In the genomic region with DNA sequence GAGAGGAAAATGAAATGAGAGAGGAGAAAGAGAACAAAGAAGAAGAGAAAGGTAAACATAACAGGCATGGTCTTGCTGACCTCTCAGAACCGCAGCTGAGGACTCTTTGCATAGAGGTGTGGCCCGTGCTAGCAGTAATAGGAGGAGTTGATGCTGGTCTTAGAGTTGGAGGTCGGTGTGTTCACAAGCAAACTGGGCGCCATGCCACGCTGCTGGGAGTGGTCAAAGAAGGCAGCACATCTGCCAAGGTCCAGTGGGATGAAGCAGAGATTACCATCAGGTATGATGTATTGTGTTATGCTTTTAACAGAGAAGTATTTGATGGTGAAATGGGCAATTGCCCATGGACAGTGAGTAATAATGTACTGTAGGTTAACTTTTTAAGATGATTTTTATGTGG, we compare ENCODE assay signal across 25 mouse cellular contexts.
A peak's percentile ranks its signal among the peaks of the same experiment; 100 is the strongest.
DNase-seq lines count a peak whose midpoint lies in the region; ATAC-seq and TF ChIP-seq lines count a peak whose summit lies in the region.
"Had no signal": no experiment of that assay in that cellular context is flagged by ENCODE, and none has a peak within 500 bp of the region (broad histone marks: within the 10 kb centered on the region; RNA-seq: fewer than 3 reads in every experiment).

No protein-coding gene starts in this region.

- DNase-seq in gastrocnemius, postnatal 14 days: peak; percentile 10
- no peak for DNase-seq in gastrocnemius, postnatal 36 days
- DNase-seq in lung, postnatal 36 days: peak; percentile 7
- DNase-seq in lung, postnatal 0 days (ENCODE audit: low spot score): no peak
- peak; percentile 53 for DNase-seq in MN1 (ENCODE audit: low spot score)
- DNase-seq in layer of hippocampus, postnatal 36 days: no peak
- DNase-seq: adrenal gland, postnatal 10 days; cerebellum, adult 11-12 months; gastrocnemius, postnatal 25 days; heart, adult 2 months; heart, postnatal 4 days; liver, embryonic 13.5 days; lung, postnatal 14 days; thymus, postnatal 14 days had no signal

- H3K4me2 ChIP-seq in lung, postnatal 0 days (replicated peaks; ENCODE audit: low read depth, low read length): no peak overlapping the region
- H3K4me2 ChIP-seq: heart, embryonic 12.5 days; hindbrain, embryonic 13.5 days; limb, embryonic 15.5 days; liver, embryonic 13.5 days; midbrain, embryonic 12.5 days; neural tube, embryonic 13.5 days had no signal

- H3K36me3 ChIP-seq in lung, postnatal 0 days (ENCODE audit: insufficient read depth, low read length): peaks cover 22% of the 10 kb centered on the region

- no peak for TF ChIP-seq EP300 in lung, postnatal 0 days (IDR thresholded peaks at IDR 0.05)

- intact Hi-C loops in gastrocnemius, postnatal 14 days (cut with DNase I; ENCODE audit: low total_unique reads): no loop called here
- intact Hi-C loops in gastrocnemius, postnatal 36 days (cut with DNase I): loop anchor here (5.0 to 10.0 kb wide), 2 partner anchors 39 to 303 kb away; no protein-coding TSS in a partner anchor

- H3K27ac ChIP-seq in lung, postnatal 0 days (ENCODE audit: low read length): no peak overlapping the region
- H3K27ac ChIP-seq: heart, adult 2 months; hindbrain, embryonic 13.5 days; limb, embryonic 10.5 days; limb, embryonic 15.5 days; liver, embryonic 13.5 days; midbrain, embryonic 12.5 days; neural tube, embryonic 13.5 days had no signal

- no peak overlapping the region for H3K9ac ChIP-seq in lung, postnatal 0 days (replicated peaks; ENCODE audit: low read depth)
- H3K9ac ChIP-seq: heart, embryonic 12.5 days; hindbrain, embryonic 13.5 days; limb, embryonic 15.5 days; liver, embryonic 13.5 days; midbrain, embryonic 12.5 days; neural tube, embryonic 13.5 days had no signal

- H3K27me3 ChIP-seq in lung, postnatal 0 days (replicated peaks; ENCODE audit: insufficient read depth, low read length): no peaks in the 10 kb centered on the region
- H3K27me3 ChIP-seq: CH12.LX; heart, embryonic 12.5 days; hindbrain, embryonic 13.5 days; limb, embryonic 15.5 days; liver, embryonic 13.5 days; midbrain, embryonic 12.5 days; neural tube, embryonic 13.5 days; Patski had no signal

- no peaks in the 10 kb centered on the region for H3K9me3 ChIP-seq in lung, postnatal 0 days (ENCODE audit: low read length)
- H3K9me3 ChIP-seq: heart, embryonic 12.5 days; hindbrain, embryonic 13.5 days; limb, embryonic 10.5 days; limb, embryonic 15.5 days; liver, embryonic 13.5 days; midbrain, embryonic 12.5 days; neural tube, embryonic 13.5 days had no signal

- H3K4me1 ChIP-seq in lung, postnatal 0 days (ENCODE audit: insufficient read depth, low read depth, low read length): no peaks in the 10 kb centered on the region
- H3K4me1 ChIP-seq: heart, embryonic 12.5 days; hindbrain, embryonic 13.5 days; limb, embryonic 10.5 days; limb, embryonic 15.5 days; liver, embryonic 13.5 days; midbrain, embryonic 12.5 days; neural tube, embryonic 13.5 days had no signal

- no peak for ATAC-seq in lung, postnatal 0 days
- no peak for ATAC-seq in monocyte, adult 5-6 weeks (replicated peaks; ENCODE audit: insufficient number of reproducible peaks, low FRiP score, low TSS enrichment, poor library complexity, severe bottlenecking)
- ATAC-seq: forebrain, embryonic 14.5 days; intestine, embryonic 16.5 days; Patski had no signal

- TF ChIP-seq CTCF in lung, postnatal 0 days (IDR thresholded peaks at IDR 0.05): no peak

- 66% methylated on average over 5 of the region's 5 CpGs for WGBS in lung, postnatal 0 days

- H3K4me3 ChIP-seq in lung, postnatal 0 days (ENCODE audit: low read depth, low read length): no peak overlapping the region
- H3K4me3 ChIP-seq: heart, adult 2 months; heart, embryonic 12.5 days; hindbrain, embryonic 13.5 days; limb, embryonic 10.5 days; limb, embryonic 15.5 days; liver, embryonic 13.5 days; midbrain, embryonic 12.5 days; neural tube, embryonic 13.5 days had no signal

Comparison
In these comparisons a context has a peak if more than half of its experiments do, and no peak if none do; other contexts are left out.
1. DNase-seq: peak in gastrocnemius, postnatal 14 days (single experiment), lung, postnatal 36 days (single experiment) and MN1 (single experiment); none in gastrocnemius, postnatal 36 days (0 of 2), lung, postnatal 0 days (single experiment) and layer of hippocampus, postnatal 36 days (0 of 2).